Mouse (Mus musculus) ZHBTc4 (cell line): ENCODE measurements at regions not wholly inside any gene's neighbourhood (a gene's known extent, or its start where the extent isn't known, plus 50 kb on each side); places are given as distances from the start of the nearest gene placed in this dataset.

Experiments used
- DNase-seq: peaks from one replicate; pipeline ENCODE4 v3.0.0-alpha.2; 2011; ENCODE audit warnings: low read depth, low spot score

DNA sequence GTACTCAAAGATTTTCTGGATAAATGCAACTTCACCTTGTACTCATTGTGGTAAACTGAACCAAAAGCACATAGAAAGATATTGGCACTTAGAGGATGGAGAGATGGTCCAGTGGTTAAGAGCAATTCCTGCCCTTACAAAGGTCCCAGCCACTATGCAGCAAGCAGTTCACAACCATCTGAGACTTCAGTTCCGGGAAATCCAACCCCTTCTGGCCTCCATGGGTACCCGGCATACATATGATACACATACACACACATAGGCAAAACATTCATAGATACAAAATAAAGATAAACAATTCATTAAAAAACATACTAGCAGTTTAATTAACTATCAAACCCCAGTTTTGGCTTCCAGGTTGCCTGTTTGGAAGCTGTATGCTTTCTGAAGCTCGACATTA lies 189.5 kb upstream of the Tmem45b start:
- DNase-seq: no peak

DNA sequence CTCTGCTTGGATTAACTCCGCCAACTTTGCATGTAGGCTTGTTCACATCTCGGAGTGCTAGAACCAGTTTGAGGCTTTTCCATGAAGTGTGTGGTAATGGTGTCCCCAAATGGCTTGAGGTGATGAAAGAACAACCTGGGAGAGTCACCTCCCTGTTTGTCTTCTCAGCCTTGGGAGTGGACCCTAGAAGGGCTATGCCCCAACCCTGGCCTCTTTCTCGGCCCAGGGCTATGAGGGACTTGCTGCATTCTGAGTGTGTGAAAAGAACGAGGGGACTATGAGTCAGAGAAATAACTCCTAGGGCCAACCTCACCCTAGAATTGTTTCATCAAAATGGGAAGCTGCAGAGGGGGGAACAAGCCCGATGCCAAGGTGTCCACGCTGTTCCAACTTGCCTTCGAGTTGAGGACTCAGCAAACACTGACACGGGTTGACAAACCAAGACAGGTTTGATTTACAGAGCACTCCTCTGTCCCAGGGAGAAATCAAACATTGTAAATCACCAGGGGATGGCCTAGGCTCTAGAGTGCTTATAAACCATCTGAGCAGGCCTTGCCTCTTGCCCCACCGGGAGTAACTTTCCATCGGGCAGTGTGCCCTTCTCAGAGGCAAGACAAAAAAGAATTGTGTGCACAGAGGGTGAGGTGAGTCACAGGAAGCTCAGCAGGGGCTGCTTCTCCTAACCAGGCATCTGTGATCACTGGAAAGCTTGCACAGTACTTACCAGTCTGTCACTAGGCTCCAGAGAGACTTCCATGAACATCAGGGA lies 186.3 kb upstream of the Tmem45b start:
- no peak for DNase-seq

DNA sequence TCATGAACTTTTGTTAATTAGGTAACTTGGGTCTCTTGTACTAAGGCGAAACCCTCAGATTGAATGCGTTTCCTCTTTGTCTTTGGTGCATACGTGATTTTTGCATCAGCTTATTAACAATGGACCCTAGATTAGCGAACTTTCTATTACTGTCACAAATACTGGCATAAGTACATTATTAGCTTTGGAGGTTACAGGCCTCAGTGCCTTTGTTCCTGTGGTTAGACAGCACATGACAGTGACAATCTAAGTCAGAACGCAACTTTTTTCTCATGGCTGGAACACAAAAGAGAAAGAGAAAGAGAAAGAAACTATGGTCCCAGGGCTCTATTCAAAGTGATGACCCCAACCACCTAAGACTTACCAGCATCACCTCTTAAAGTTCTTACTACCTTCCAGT lies 184.8 kb upstream of the Tmem45b start:
- no peak for DNase-seq

DNA sequence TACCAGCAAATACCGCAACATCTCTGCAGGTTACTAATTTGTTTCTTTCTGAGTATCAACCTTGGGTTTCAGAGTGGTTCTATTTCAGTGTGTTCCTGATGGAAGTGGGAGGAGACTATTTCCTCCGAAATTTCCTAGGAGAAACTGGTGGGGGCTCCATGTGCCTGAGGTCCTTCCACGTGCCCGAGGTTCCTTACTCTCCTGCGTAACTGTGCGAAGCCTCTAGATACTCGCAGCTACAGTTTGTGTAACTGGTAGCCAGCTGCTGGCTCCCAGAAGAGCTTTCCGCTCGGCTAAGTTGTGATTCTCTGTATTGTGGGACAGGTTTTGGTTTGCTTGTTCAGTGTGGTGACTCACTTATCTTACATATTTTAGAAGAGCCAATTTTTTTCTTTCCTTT lies 184.3 kb upstream of the Tmem45b start:
- DNase-seq: no peak

GRCm38 (mm10) chr9:31645114-31645513 lies 180.9 kb upstream of the Tmem45b start:
- DNase-seq: no peak

GRCm38 (mm10) chr9:31644106-31644505 lies 179.8 kb upstream of the Tmem45b start:
- DNase-seq: no peak

- DNase-seq: no peak
Measured at GRCm38 (mm10) chr9:31642169-31642568, 177.9 kb upstream of the Tmem45b start.

GRCm38 (mm10) chr9:31628291-31628690 lies 164.0 kb upstream of the Tmem45b start:
- DNase-seq: no peak

- DNase-seq: peak; percentile 7
Measured at GRCm38 (mm10) chr9:31621553-31621952, 157.3 kb upstream of the Tmem45b start.

GRCm38 (mm10) chr9:31619344-31619743 lies 155.1 kb upstream of the Tmem45b start:
- peak; percentile 71 for DNase-seq

DNA sequence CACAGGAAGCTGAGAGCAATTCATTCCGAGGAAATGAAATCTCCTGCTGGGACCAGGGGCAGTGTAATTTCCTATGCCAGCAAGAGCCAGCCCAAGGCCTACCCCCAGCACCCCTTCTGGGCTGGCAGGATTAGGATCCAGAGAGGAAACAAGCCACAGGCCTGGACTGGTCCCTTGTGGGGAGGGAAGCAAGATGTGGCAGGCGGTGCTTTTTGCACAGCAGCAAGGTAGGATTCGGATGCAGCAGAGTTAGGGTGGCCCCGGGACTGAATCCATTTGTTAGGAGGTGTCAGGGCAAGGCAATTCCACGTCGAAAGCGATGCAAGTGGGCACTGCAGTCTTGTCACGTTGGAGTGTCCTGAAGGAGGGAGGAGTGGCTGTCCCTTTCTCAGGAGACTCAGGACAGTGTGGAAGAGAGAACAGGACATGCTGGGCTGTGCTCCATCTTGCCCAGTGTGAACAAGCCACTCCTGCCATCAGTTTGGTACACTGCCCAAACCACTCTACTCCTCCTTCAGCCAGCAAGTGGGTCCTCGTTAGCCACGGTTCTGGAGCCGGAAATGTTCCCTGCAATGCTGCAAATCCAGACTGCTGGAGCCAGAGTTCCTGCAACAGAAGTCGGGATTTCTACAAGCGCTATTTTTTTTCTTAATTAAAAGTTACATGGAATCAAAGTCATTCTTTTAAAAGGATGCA lies 150.1 kb upstream of the Tmem45b start:
- DNase-seq: peak; percentile 16

- DNase-seq: no peak
Measured at GRCm38 (mm10) chr9:31611036-31611695, 146.9 kb upstream of the Tmem45b start.

- DNase-seq: no peak
Measured at GRCm38 (mm10) chr9:31610631-31611030, 146.4 kb upstream of the Tmem45b start.

DNA sequence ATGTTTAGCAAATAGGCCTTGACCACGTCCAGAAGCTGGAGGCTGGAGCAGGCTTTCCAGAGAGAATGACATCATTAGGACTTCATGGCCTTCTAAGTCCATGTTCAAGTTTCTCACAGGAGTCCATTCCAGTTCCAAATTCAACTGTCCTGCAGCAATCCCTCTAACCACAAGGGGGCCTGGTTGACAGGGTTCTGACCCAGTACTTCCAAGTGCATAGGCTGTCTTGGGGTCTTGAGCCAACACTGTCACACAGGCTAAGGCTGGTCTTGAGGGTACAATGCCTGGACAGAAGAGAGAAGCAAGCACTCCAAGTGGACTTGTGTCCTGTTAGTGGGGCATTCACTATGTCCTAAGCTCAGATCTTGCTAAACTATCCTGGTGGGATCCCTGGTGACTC lies 145.9 kb upstream of the Tmem45b start:
- peak; percentile 35 for DNase-seq

DNA sequence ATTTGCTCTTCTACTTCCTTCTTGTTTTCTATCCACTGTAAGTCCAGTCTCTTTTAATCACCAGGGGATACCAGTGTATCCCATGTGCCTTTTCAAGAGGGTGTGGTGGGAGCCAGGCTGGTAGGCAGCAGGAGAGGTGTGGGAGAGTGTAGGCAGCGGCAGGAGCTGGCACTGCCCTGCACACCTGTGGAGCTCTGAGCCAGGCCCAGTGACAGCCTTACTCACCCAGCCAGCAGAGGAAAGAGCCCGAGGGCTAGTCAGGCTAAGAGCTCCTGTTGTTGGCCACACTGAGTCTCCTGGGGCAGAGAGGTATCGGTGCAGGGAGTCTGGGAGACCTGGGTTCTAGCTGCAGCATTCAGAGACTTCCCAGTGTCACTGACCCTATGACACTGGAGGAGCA lies 145.5 kb upstream of the Tmem45b start:
- no peak for DNase-seq

GRCm38 (mm10) chr9:31608084-31608870 lies 144.0 kb upstream of the Tmem45b start:
- no peak for DNase-seq

DNA sequence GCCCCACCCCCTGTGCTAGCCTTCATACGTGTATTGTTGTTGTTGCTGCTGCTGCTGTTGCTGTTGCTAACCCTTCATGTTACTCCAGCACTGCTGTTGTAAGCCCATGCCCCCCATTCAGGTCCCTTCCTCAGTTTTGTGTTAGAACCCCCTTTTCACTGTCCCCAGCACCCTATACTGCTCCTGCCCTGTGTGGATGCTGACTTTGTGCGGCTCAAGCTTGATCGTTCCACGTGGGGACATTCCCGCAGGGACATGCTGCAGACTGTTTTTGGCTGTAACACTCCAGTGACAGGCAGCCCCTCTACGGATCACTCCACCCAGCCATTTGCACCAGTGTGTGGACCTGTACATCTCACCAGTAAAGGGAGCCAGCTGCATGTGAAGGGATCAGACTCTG lies 142.7 kb upstream of the Tmem45b start:
- no peak for DNase-seq

DNA sequence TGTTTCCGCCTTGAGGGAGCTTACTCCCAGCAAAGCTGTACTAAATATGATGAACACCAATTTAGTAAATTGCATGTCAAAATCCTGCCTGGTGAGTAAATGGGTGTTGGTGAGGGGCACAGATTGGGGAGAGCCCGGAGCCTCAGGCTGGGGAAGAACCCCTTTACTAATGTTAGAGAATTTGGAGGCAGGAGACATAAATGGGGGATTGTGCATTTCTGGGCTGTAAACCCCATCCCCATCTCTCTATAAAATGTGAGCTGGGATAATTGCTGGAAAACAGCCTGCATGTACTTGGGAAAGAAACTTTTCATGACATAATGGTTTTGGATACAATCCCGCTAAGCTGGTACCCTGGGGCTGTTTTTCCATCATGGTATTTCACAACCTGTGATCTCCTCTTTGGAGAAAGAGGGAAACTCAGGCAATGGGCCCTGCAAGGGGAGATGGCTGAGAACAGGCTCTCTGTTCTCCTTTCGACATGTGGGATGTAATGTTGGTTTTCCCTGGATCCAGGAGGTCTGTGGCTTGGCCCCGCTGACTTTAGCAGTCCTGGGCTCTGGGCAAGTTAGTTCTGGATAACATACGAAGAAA lies 140.3 kb upstream of the Tmem45b start:
- DNase-seq: no peak

GRCm38 (mm10) chr9:31602707-31603106 lies 138.4 kb upstream of the Tmem45b start:
- no peak for DNase-seq

GRCm38 (mm10) chr9:31595096-31595495 lies 130.8 kb upstream of the Tmem45b start:
- DNase-seq: no peak

DNA sequence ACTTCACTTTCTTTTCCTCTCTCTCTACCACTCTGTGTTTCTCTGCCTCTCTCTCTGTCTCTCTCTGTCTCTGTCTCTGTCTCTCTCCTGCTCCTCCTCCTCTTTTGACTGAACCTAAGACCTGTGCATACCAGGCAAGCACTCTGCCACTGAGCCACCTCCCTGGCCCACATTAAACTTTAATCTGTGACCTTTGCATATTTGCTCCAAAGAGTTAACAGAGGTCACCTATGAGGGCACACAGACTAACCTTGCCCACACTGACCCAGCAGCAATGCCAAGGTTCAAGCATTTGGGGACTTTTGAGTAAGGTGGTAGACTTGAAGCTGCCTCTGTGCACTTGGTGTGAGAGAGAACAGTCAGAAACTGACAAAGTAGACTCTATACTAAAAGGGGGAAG lies 123.4 kb upstream of the Tmem45b start:
- no peak for DNase-seq

DNA sequence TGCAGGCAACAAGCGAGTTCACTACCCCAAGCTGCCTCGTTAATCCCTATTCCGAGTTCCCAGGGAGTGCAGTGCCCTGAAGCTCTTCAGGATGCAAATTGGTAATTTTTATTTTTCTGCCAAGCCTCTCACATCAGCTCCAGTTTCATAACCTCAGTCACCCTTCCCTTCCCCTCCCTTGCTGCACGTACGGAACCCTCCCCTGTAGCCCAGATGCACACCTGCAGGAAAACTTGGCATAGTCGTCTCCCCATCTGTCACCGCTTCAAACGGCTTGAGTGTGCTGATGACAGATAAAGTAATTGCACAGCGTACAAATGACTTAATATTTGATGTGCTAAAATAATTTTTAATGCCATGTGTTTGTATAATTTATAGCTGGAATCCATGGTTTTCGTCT lies 119.7 kb upstream of the Tmem45b start:
- no peak for DNase-seq
